ENCODE assay signal across 23 mouse cellular contexts in genomic region chr11:5998472-5998871, GRCm38 (mm10). TPM values are rescaled to one million over a fixed set of nuclear protein-coding genes. Genes with fewer than 3 reads are reported as not detected.
DNase-seq lines count a peak whose midpoint lies in the region; TF ChIP-seq lines count a peak whose summit lies in the region.
"Had no signal": no experiment of that assay in that cellular context is flagged by ENCODE, and none has a peak within 500 bp of the region (broad histone marks: within the 10 kb centered on the region; RNA-seq: fewer than 3 reads in every experiment).

No protein-coding gene starts in this region.

- no peaks in the 10 kb centered on the region for H3K27me3 ChIP-seq in cerebellum, adult 2 months (ENCODE audit: control insufficient read depth, insufficient read depth, low read length)
- no peaks in the 10 kb centered on the region for H3K27me3 ChIP-seq in splenic B cell, adult 2 months (ENCODE audit: control insufficient read depth, insufficient read depth, low read length, poor library complexity, severe bottlenecking)
- H3K27me3 ChIP-seq: CH12.LX; embryonic facial prominence, embryonic 12.5 days; embryonic facial prominence, embryonic 15.5 days had no signal

- H3K4me3 ChIP-seq in cerebellum, adult 2 months (replicated peaks; ENCODE audit: insufficient read depth, low read depth, low read length), result no peak overlapping the region
- H3K4me3 ChIP-seq: embryonic facial prominence, embryonic 12.5 days; embryonic facial prominence, embryonic 15.5 days; gastrocnemius, adult 2 months; hindbrain, embryonic 10.5 days; hindbrain, embryonic 13.5 days had no signal

- TF ChIP-seq POLR2A in cerebellum, adult 2 months (IDR thresholded peaks at IDR 0.05; ENCODE audit: borderline replicate concordance, insufficient read depth, low read length), result no peak

- H3K36me3 ChIP-seq in splenic B cell, adult 2 months (ENCODE audit: control insufficient read depth, insufficient read depth, low read length, poor library complexity, severe bottlenecking), result no peaks in the 10 kb centered on the region
- H3K36me3 ChIP-seq: embryonic facial prominence, embryonic 12.5 days; embryonic facial prominence, embryonic 15.5 days; hindbrain, embryonic 10.5 days had no signal

- peak overlapping the region; percentile 44 for H3K27ac ChIP-seq in cerebellum, adult 2 months (ENCODE audit: insufficient read depth, low read length)
- H3K27ac ChIP-seq: embryonic facial prominence, embryonic 12.5 days; embryonic facial prominence, embryonic 15.5 days; hindbrain, embryonic 10.5 days; hindbrain, embryonic 13.5 days had no signal

- TF ChIP-seq CTCF in cerebellum, adult 2 months (IDR thresholded peaks at IDR 0.05; ENCODE audit: borderline replicate concordance, insufficient read depth, low read depth, low read length), result no peak

- WGBS in cerebellum, adult 2 months, result 96% methylated on average over 2 of the region's 2 CpGs

- H3K4me1 ChIP-seq in cerebellum, adult 2 months (ENCODE audit: control insufficient read depth, insufficient read depth, low read length), result peaks cover 86% of the 10 kb centered on the region

- DNase-seq in cerebellum, adult 2 months, result no peak
- no peak for DNase-seq in cerebellum, postnatal 36 days
- DNase-seq in CD4-positive helper T cell, adult 2 months (ENCODE audit: low read depth, low spot score), result peak; percentile 33
- peak; percentile 41 for DNase-seq in induced T-regulatory cell, adult 2 months (ENCODE audit: low read depth)
- DNase-seq in splenic B cell, adult 2 months (ENCODE audit: low read depth, low spot score), result peak; percentile 33
- DNase-seq in lung, postnatal 10 days, result no peak
- DNase-seq in thymus, postnatal 36 days, result no peak
- DNase-seq: adrenal gland, adult 8-10 months; adrenal gland, postnatal 25 days; cerebellum, adult 11-12 months; cerebellum, adult 9-10 months; cerebellum, postnatal 14 days; forebrain, postnatal 0 days; gastrocnemius, adult 2 months; gastrocnemius, postnatal 14 days; heart, adult 11 months; heart, postnatal 36 days had no signal

RNA-seq across cellular contexts. Expression of gene Ykt6, which starts 43.0 kb away (rescaled TPM):
- 54.2 and 54.9 TPM in 2 replicates for polyA plus RNA-seq in cerebellum, adult 2 months (2012; rRNA removed)

RNA-seq across cellular contexts. Expression of gene Gck, which starts 48.6 kb away (rescaled TPM):
- 0.74 and 1.1 TPM in 2 replicates for polyA plus RNA-seq in cerebellum, adult 2 months (2012; rRNA removed)
- polyA plus RNA-seq: activated CD4-positive, CD25-positive, alpha-beta regulatory T cell, adult 4 months had no signal

Comparison
In these comparisons a context has a peak if more than half of its experiments do, and no peak if none do; other contexts are left out.
1. DNase-seq: peak in CD4-positive helper T cell, adult 2 months (single experiment), induced T-regulatory cell, adult 2 months (single experiment) and splenic B cell, adult 2 months (single experiment); none in cerebellum, adult 2 months (0 of 2), cerebellum, postnatal 36 days (0 of 2), lung, postnatal 10 days (single experiment) and thymus, postnatal 36 days (0 of 2).